Mouse (Mus musculus) cerebellum, postnatal 14 days (tissue): ENCODE data around the gene Psme3.

Experiments
- DNase-seq, 2 experiments: peaks; one replicate each; pipeline ENCODE4 v3.0.0; 2021; ENCODE audit warnings: mixed read lengths in 2 of 2

Psme3 gene

GRCm38 (mm10) chr11:101315665-101316500 lies at the start of gene Psme3:
TSS of gene Psme3 (plus strand) at chr11:101316213.
- DNase-seq, result peak; percentile 92 to 96

GRCm38 (mm10) chr11:101269577-101270116 lies 46.4 kb upstream of the Psme3 start:
- DNase-seq, result peak; percentile 63 to 74

GRCm38 (mm10) chr11:101272446-101272845 lies 43.6 kb upstream of the Psme3 start:
- no peak for DNase-seq

- no peak for DNase-seq
These were observed 40.7 kb upstream of the Psme3 start for GRCm38 (mm10) chr11:101275309-101275708.

GRCm38 (mm10) chr11:101276319-101277070 lies 39.5 kb upstream of the Psme3 start:
- DNase-seq, result peak in 1 of 2 experiments; percentile 19

- peak; percentile 25 to 44 for DNase-seq
These were observed 38.4 kb upstream of the Psme3 start for GRCm38 (mm10) chr11:101277381-101278222.

- peak; percentile 87 to 89 for DNase-seq
These were observed 37.5 kb upstream of the Psme3 start, which contains the start of the genes Cntd1 and Coa3 for GRCm38 (mm10) chr11:101278223-101279192. TSS of gene Cntd1 (plus strand) at chr11:101279012. TSS of gene Coa3 (minus strand) at chr11:101279114.

- DNase-seq, result no peak
These were observed 36.8 kb upstream of the Psme3 start for GRCm38 (mm10) chr11:101279193-101279569.

GRCm38 (mm10) chr11:101280837-101281236 lies 35.2 kb upstream of the Psme3 start:
- DNase-seq, result no peak

GRCm38 (mm10) chr11:101282896-101283295 lies 33.1 kb upstream of the Psme3 start:
- no peak for DNase-seq

- no peak for DNase-seq
These were observed 32.2 kb upstream of the Psme3 start for GRCm38 (mm10) chr11:101283805-101284204.

- DNase-seq, result no peak
These were observed 28.7 kb upstream of the Psme3 start for GRCm38 (mm10) chr11:101287306-101287705.

GRCm38 (mm10) chr11:101291231-101291630 lies 24.8 kb upstream of the Psme3 start:
- DNase-seq, result no peak

- DNase-seq, result no peak
These were observed 20.8 kb upstream of the Psme3 start for GRCm38 (mm10) chr11:101295191-101295590.

GRCm38 (mm10) chr11:101300881-101301280 lies 15.1 kb upstream of the Psme3 start:
- peak in 1 of 2 experiments; percentile 48 for DNase-seq

- DNase-seq, result no peak
These were observed 14.6 kb upstream of the Psme3 start for GRCm38 (mm10) chr11:101301299-101302003.

GRCm38 (mm10) chr11:101302004-101302798 lies 13.8 kb upstream of the Psme3 start, which contains the start of gene Becn1:
TSS of gene Becn1 (minus strand) at chr11:101302286.
- DNase-seq, result peak; percentile 99 to 100

- no peak for DNase-seq
These were observed 8.3 kb upstream of the Psme3 start for GRCm38 (mm10) chr11:101307744-101308143.

- DNase-seq, result no peak
These were observed 4.9 kb upstream of the Psme3 start for GRCm38 (mm10) chr11:101311083-101311482.

GRCm38 (mm10) chr11:101312150-101312549 lies 3.9 kb upstream of the Psme3 start:
- DNase-seq, result no peak
